Mouse (Mus musculus) cortical plate, adult 2 months (tissue): ENCODE measurements around the gene Fat3.

Experiments
- CTCF ChIP-seq: fragments of 200-500 bp; IDR thresholded peaks from 2 replicates; pipeline ENCODE4 v1.5.1; 2011; ENCODE audit warnings: mild to moderate bottlenecking, control low read depth, low read length; ENCODE audit not compliant: insufficient read depth; ENCODE audit errors: extremely low read depth
- POLR2A ChIP-seq: fragments of 200-500 bp; IDR thresholded peaks from 2 replicates; pipeline ENCODE4 v1.6.1; 2011; ENCODE audit warnings: mild to moderate bottlenecking, low read length, control low read depth; ENCODE audit not compliant: insufficient read depth; ENCODE audit errors: extremely low read depth

DNA sequence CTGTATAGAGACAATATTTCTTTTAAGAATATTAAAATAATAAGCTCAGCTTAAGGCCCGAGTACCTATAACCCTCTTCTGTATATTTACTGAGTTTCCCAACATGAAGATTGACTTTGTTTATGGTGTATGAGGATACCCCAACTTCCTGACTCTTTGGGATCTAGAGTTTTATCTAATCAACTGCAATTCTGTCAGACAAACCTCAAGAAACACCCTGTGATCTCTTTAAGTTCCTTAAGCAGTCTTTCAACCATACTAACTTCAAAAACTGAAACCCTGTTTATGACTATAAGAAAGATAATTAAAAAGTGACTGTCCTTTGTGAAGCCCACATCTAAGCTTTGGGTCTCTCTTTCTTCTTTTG is 546.8 kb downstream of the Fat3 start:
- TF ChIP-seq CTCF (no peak), POLR2A (no peak)
